Mouse (Mus musculus): ENCODE results near the gene Efcab9. TPM values are rescaled to one million over a fixed set of nuclear protein-coding genes. Genes with fewer than 3 reads are reported as not detected.

Efcab9 gene
- total and polyA plus RNA-seq, 2 experiments: not detected

DNA sequence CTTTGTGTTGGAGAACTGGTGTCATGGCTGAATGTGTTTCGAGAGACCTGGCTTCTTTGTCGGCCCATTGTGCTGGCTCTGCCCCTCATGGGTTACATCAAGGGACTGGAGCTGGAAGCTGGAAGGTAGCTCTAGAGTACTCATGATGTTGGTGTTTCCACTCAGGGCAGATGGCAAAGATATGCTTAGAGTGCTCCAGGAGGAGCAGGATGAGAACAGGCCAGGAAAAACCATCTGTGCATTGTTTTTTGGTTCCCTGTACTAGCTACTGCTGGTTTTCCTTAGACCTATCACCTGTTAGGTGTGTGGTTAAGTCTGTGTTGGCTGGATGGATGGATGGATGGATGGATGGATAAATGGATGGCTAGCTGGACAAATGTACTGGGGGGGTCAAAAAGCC is 41.8 kb upstream of the Efcab9 start:
- no peak for DNase-seq (ENCODE audit: extremely low read depth, low read depth, low spot score)
- no peak overlapping the region for H3K4me3 ChIP-seq (ENCODE audit: insufficient read depth, low read depth, low read length)
- H3K4me1 ChIP-seq (ENCODE audit: control insufficient read depth, insufficient read depth, low read length): no peaks in the 10 kb centered on the region
- H3K27me3 ChIP-seq (ENCODE audit: control insufficient read depth, insufficient read depth, low read length): no peaks in the 10 kb centered on the region
- H3K79me2 ChIP-seq (ENCODE audit: control insufficient read depth, insufficient read depth, low read length): no peaks in the 10 kb centered on the region
- WGBS: 90% methylated on average over 2 of the region's 2 CpGs
- H3K27ac ChIP-seq (replicated peaks; ENCODE audit: insufficient read depth, low read depth, low read length): no peak overlapping the region
- TF ChIP-seq POLR2A (IDR thresholded peaks at IDR 0.05; ENCODE audit: extremely low read depth, insufficient read depth, low read length) (no peak), CTCF (IDR thresholded peaks at IDR 0.05; ENCODE audit: low read depth, low read length) (no peak)
- H3K9ac ChIP-seq (ENCODE audit: low read depth, low read length): no peak overlapping the region
- no peaks in the 10 kb centered on the region for H3K36me3 ChIP-seq (ENCODE audit: control insufficient read depth, insufficient read depth, low read length)

DNA sequence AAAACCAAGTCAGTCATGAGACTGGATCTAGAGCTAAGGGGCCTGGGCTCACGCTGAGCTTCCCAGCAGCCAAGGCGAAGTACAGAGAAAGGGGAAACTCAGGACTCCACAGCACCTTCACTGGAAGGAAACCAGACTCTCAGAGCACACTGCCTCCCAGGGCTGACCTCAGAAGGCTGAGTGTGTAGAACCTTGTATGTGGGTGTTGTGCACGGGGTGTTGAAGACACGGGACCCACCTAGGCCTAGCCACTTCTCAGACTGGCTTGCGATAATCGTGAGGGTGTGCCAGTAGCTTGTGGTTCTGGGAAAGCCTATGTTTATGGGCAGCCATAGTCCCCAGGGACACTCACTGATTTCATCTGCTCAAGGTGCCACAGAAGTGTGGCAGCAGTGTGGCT is 39.2 kb upstream of the Efcab9 start:
- H3K4me3 ChIP-seq (ENCODE audit: insufficient read depth, low read depth, low read length): no peak overlapping the region
- H3K27me3 ChIP-seq (ENCODE audit: control insufficient read depth, insufficient read depth, low read length): no peaks in the 10 kb centered on the region
- TF ChIP-seq POLR2A (IDR thresholded peaks at IDR 0.05; ENCODE audit: extremely low read depth, insufficient read depth, low read length) (no peak), CTCF (IDR thresholded peaks at IDR 0.05; ENCODE audit: low read depth, low read length) (no peak)
- DNase-seq (ENCODE audit: extremely low read depth, low read depth, low spot score): no peak
- no peaks in the 10 kb centered on the region for H3K4me1 ChIP-seq (ENCODE audit: control insufficient read depth, insufficient read depth, low read length)
- H3K79me2 ChIP-seq (ENCODE audit: control insufficient read depth, insufficient read depth, low read length): no peaks in the 10 kb centered on the region
- no peaks in the 10 kb centered on the region for H3K36me3 ChIP-seq (ENCODE audit: control insufficient read depth, insufficient read depth, low read length)
- no peak overlapping the region for H3K27ac ChIP-seq (replicated peaks; ENCODE audit: insufficient read depth, low read depth, low read length)
- 90% methylated on average over 6 of the region's 6 CpGs for WGBS
- H3K9ac ChIP-seq (ENCODE audit: low read depth, low read length): no peak overlapping the region

DNA sequence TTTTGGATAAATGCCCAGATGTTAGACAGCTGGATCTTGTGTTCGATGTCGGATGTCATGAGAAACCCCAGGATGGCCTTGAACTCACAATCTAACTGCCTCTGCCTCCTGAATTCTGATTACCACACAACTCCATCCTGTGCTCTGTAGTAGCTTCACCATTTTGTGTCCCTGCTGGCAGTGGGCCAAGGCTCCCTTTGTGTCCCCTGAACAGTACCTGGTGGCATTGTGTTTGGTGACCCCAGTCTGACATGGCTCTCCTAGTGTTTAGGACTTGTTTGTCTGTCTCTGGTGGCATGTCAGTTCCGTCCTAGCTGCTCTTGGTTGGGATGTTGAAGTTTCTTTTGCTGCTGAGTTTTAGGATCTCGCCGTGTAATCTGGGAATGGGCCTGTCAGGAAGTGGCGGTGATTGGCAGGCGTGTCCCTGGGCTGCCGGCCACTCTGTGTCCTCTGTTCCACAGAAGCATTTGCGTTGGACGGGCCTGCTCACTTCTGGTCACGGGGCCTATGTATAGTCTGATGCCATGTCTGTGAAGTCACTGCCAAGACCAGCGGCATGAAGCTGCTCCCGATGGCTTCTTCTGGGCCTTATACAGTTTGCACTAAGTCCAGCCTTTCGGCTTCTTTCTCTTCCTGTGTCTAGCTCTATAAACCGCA is 36.9 kb upstream of the Efcab9 start:
- DNase-seq (ENCODE audit: extremely low read depth, low read depth, low spot score): peak; percentile 34
- H3K9ac ChIP-seq (ENCODE audit: low read depth, low read length): no peak overlapping the region
- H3K27ac ChIP-seq (replicated peaks; ENCODE audit: insufficient read depth, low read depth, low read length): no peak overlapping the region
- WGBS: 83% methylated on average over 15 of the region's 15 CpGs
- H3K36me3 ChIP-seq (ENCODE audit: control insufficient read depth, insufficient read depth, low read length): no peaks in the 10 kb centered on the region
- H3K4me3 ChIP-seq (ENCODE audit: insufficient read depth, low read depth, low read length): no peak overlapping the region
- H3K4me1 ChIP-seq (ENCODE audit: control insufficient read depth, insufficient read depth, low read length): no peaks in the 10 kb centered on the region
- no peaks in the 10 kb centered on the region for H3K79me2 ChIP-seq (ENCODE audit: control insufficient read depth, insufficient read depth, low read length)
- no peak for TF ChIP-seq POLR2A (IDR thresholded peaks at IDR 0.05; ENCODE audit: extremely low read depth, insufficient read depth, low read length)
- TF ChIP-seq CTCF (IDR thresholded peaks at IDR 0.05; ENCODE audit: low read depth, low read length): no peak
- H3K27me3 ChIP-seq (ENCODE audit: control insufficient read depth, insufficient read depth, low read length): no peaks in the 10 kb centered on the region

DNA sequence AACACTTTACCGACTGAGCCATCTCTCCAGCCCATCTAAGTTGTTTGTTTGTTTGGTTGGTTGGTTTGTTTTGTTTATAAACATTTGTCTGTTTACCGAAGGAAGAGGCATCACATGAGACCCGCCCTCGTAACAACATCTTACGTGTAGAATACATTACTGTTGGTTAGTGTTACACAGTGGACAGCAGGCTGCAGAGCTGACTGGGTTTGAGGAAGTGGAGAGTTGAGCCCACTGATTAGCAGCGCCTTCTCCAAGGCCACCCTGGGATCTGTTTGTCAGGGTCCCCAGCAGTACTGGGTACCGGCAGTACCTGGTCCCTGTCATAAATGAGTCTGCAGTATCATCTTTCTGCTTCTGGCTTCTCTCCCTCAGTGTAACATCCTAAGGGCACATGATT is 36.2 kb upstream of the Efcab9 start:
- no peak for TF ChIP-seq POLR2A (IDR thresholded peaks at IDR 0.05; ENCODE audit: extremely low read depth, insufficient read depth, low read length)
- no peak for TF ChIP-seq CTCF (IDR thresholded peaks at IDR 0.05; ENCODE audit: low read depth, low read length)
- no peaks in the 10 kb centered on the region for H3K36me3 ChIP-seq (ENCODE audit: control insufficient read depth, insufficient read depth, low read length)
- no peak overlapping the region for H3K27ac ChIP-seq (replicated peaks; ENCODE audit: insufficient read depth, low read depth, low read length)
- H3K79me2 ChIP-seq (ENCODE audit: control insufficient read depth, insufficient read depth, low read length): no peaks in the 10 kb centered on the region
- H3K27me3 ChIP-seq (ENCODE audit: control insufficient read depth, insufficient read depth, low read length): no peaks in the 10 kb centered on the region
- 87% methylated on average over 7 of the region's 7 CpGs for WGBS
- DNase-seq (ENCODE audit: extremely low read depth, low read depth, low spot score): no peak
- no peak overlapping the region for H3K4me3 ChIP-seq (ENCODE audit: insufficient read depth, low read depth, low read length)
- no peaks in the 10 kb centered on the region for H3K4me1 ChIP-seq (ENCODE audit: control insufficient read depth, insufficient read depth, low read length)
- H3K9ac ChIP-seq (ENCODE audit: low read depth, low read length): no peak overlapping the region

DNA sequence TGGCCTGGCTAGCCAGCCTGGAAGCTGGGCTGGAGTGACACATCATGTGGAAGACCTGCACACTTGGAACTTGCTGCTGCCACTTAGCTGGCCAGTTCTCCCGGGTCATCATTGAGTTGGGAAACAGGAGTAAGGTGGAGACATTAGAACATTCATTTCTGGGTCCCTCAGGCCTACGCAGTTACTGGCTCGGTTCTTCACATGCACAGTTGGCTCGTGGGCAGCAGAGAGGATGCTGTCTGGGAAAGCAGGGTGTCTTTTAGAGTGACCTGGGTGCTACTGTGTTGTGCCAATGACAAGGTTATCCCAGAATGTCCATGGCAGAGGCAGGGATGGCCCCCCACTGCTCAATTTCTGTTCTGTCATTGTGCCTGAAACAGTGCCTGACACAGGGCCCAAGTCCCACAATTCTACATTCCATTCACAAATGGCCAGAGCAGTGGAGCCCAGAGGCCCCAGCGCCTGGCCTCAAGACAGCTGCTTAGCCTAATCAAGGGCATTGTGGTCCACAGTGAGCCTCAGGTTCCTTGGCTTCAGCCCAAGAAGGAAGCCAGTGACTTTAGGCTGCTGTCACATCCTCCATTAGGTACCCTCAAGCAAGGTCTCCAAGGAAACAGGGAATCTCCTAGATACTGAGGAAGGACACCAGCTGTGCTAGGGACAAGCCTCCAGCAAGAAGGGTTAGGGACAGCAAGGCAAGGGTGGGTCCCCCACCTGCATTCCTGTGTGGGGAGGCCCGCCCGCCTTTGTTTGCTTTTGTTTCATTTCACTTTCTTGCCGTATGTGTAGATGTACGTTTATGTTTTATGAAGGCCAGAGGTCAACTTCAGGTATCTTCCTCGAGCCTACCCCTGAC is 35.3 kb upstream of the Efcab9 start:
- H3K27ac ChIP-seq (replicated peaks; ENCODE audit: insufficient read depth, low read depth, low read length): no peak overlapping the region
- TF ChIP-seq POLR2A (IDR thresholded peaks at IDR 0.05; ENCODE audit: extremely low read depth, insufficient read depth, low read length) (no peak), CTCF (IDR thresholded peaks at IDR 0.05; ENCODE audit: low read depth, low read length) (no peak)
- 91% methylated on average over 10 of the region's 10 CpGs for WGBS
- no peaks in the 10 kb centered on the region for H3K4me1 ChIP-seq (ENCODE audit: control insufficient read depth, insufficient read depth, low read length)
- H3K36me3 ChIP-seq (ENCODE audit: control insufficient read depth, insufficient read depth, low read length): no peaks in the 10 kb centered on the region
- no peak overlapping the region for H3K9ac ChIP-seq (ENCODE audit: low read depth, low read length)
- no peak overlapping the region for H3K4me3 ChIP-seq (ENCODE audit: insufficient read depth, low read depth, low read length)
- H3K27me3 ChIP-seq (ENCODE audit: control insufficient read depth, insufficient read depth, low read length): no peaks in the 10 kb centered on the region
- DNase-seq (ENCODE audit: extremely low read depth, low read depth, low spot score): no peak
- no peaks in the 10 kb centered on the region for H3K79me2 ChIP-seq (ENCODE audit: control insufficient read depth, insufficient read depth, low read length)

DNA sequence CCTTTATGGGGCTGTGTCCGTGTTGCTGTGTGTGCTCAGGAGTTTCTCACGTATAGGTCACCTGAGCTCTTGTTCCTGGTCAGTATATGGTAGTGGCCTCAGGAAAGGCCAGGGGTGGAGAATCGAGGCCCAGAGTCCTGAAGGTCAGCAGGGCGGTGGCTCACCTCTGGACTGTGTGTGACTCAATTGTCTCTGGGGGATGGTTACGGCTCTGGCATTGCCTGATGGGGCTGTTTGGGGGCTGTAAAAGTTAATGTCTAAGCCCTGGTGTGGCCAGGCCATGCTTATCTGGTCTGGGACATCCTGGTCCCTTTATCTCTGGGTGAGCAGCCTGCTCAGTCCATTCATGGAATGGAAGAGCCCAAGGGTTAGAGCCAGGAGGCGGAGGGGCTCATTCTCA is 34.3 kb upstream of the Efcab9 start:
- no peak overlapping the region for H3K27ac ChIP-seq (replicated peaks; ENCODE audit: insufficient read depth, low read depth, low read length)
- H3K27me3 ChIP-seq (ENCODE audit: control insufficient read depth, insufficient read depth, low read length): no peaks in the 10 kb centered on the region
- peaks cover 3% of the 10 kb centered on the region; the same call in 1 of the 2 replicates for H3K4me1 ChIP-seq (ENCODE audit: control insufficient read depth, insufficient read depth, low read length)
- H3K36me3 ChIP-seq (ENCODE audit: control insufficient read depth, insufficient read depth, low read length): no peaks in the 10 kb centered on the region
- no peak overlapping the region for H3K9ac ChIP-seq (ENCODE audit: low read depth, low read length)
- 89% methylated on average over 6 of the region's 6 CpGs for WGBS
- no peak overlapping the region for H3K4me3 ChIP-seq (ENCODE audit: insufficient read depth, low read depth, low read length)
- no peaks in the 10 kb centered on the region for H3K79me2 ChIP-seq (ENCODE audit: control insufficient read depth, insufficient read depth, low read length)
- TF ChIP-seq POLR2A (IDR thresholded peaks at IDR 0.05; ENCODE audit: extremely low read depth, insufficient read depth, low read length): no peak
- no peak for TF ChIP-seq CTCF (IDR thresholded peaks at IDR 0.05; ENCODE audit: low read depth, low read length)
- DNase-seq (ENCODE audit: extremely low read depth, low read depth, low spot score): no peak

Measured in liver, adult 2 months (tissue).